Mouse (Mus musculus) heart, embryonic 11.5 days (tissue): ENCODE data around the gene Gm6377. TPM values are rescaled to one million over a fixed set of nuclear protein-coding genes. Genes with fewer than 3 reads are reported as not detected.

Source experiments
- ATAC-seq: fragments of 200-750 bp; cut with Nextera tagmentation; replicated peaks from 2 replicates; pipeline ENCODE4 v1.8.0; 2017; ENCODE audit warnings: moderate library complexity; ENCODE audit not compliant: insufficient number of reproducible peaks, low FRiP score, low TSS enrichment
- H3K27ac ChIP-seq: fragments of 300-500 bp; sonication (generic); 2 replicates; pipeline ENCODE4 v1.5.1; 2014; ENCODE audit warnings: mild to moderate bottlenecking, low read depth, low read length
- H3K27me3 ChIP-seq: fragments of 300-500 bp; sonication (generic); 2 replicates; pipeline ENCODE4 v1.6.1; 2014; ENCODE audit warnings: mild to moderate bottlenecking, low read length, mixed read lengths; ENCODE audit not compliant: control insufficient read depth, insufficient read depth
- H3K36me3 ChIP-seq: fragments of 300-500 bp; sonication (generic); 2 replicates; pipeline ENCODE4 v1.6.1; 2014; ENCODE audit warnings: mild to moderate bottlenecking, low read length, moderate library complexity, mixed read lengths; ENCODE audit not compliant: control insufficient read depth, insufficient read depth
- H3K4me1 ChIP-seq: fragments of 300-500 bp; sonication (generic); 2 replicates; pipeline ENCODE4 v1.6.1; 2014; ENCODE audit warnings: low read length; ENCODE audit not compliant: control insufficient read depth, insufficient read depth
- H3K4me2 ChIP-seq: fragments of 300-500 bp; sonication (generic); 2 replicates; pipeline ENCODE4 v1.6.1; 2014; ENCODE audit warnings: mild to moderate bottlenecking, moderate library complexity
- H3K4me3 ChIP-seq: fragments of 300-500 bp; sonication (generic); 2 replicates; pipeline ENCODE4 v1.5.1; 2014; ENCODE audit warnings: low read depth, low read length
- H3K9ac ChIP-seq: fragments of 300-500 bp; sonication (generic); 2 replicates; pipeline ENCODE4 v1.6.1; 2014; ENCODE audit warnings: mild to moderate bottlenecking, low read depth, low read length, moderate library complexity
- H3K9me3 ChIP-seq: fragments of 300-500 bp; sonication (generic); replicated peaks from 2 replicates; pipeline ENCODE4 v1.6.1; 2016; ENCODE audit warnings: low read length; ENCODE audit not compliant: control insufficient read depth
- WGBS: fragments of 180-500 bp; shearing (Covaris S2); extraction: QIAGEN DNeasy Blood & Tissue Kit; methylation state at CpG from one replicate; pipeline ENCODE4 v1.1.7; 2014; ENCODE audit not compliant: insufficient replicate concordance; 5-methylcytosine and 5-hydroxymethylcytosine counted together
- polyA plus RNA-seq: library from polyadenylated mRNA; unstranded; fragments of >200 nt; fragmentation: Nextera tagmentation; extraction: Ambion mirVana; gene quantifications from 2 replicates; pipeline ENCODE4 v1.2.1, GENCODE M21; 2014

Gm6377 gene
- polyA plus RNA-seq, 1 experiment from 2014 or later, result 0.11 TPM

- Histone ChIP-seq H3K4me2 (no peak overlapping the region), H3K36me3 (no peaks in the 10 kb centered on the region), H3K9ac (no peak overlapping the region), H3K4me3 (no peak overlapping the region), H3K4me1 (no peaks in the 10 kb centered on the region), H3K9me3 (no peaks in the 10 kb centered on the region), H3K27ac (0 out of 2 replicates have a peak overlapping the region, but pooled peaks have one; percentile 41), H3K27me3 (no peaks in the 10 kb centered on the region)
- WGBS, result 64% methylated on average over 4 of the region's 4 CpGs
- ATAC-seq, result no peak
Measured at GRCm38 (mm10) chrX:109190969-109191368, 5.6 kb upstream of the Gm6377 start.

GRCm38 (mm10) chrX:109191436-109191835 is 5.1 kb upstream of the Gm6377 start:
- Histone ChIP-seq H3K36me3 (no peaks in the 10 kb centered on the region), H3K4me3 (no peak overlapping the region), H3K9me3 (no peaks in the 10 kb centered on the region), H3K27ac (0 out of 2 replicates have a peak overlapping the region, but pooled peaks have one; percentile 41), H3K9ac (no peak overlapping the region), H3K27me3 (no peaks in the 10 kb centered on the region), H3K4me2 (no peak overlapping the region), H3K4me1 (no peaks in the 10 kb centered on the region)
- ATAC-seq, result 0 out of 2 replicates have a peak, but pooled peaks have one; percentile 61
- 47% methylated on average over 4 of the region's 4 CpGs for WGBS

DNA sequence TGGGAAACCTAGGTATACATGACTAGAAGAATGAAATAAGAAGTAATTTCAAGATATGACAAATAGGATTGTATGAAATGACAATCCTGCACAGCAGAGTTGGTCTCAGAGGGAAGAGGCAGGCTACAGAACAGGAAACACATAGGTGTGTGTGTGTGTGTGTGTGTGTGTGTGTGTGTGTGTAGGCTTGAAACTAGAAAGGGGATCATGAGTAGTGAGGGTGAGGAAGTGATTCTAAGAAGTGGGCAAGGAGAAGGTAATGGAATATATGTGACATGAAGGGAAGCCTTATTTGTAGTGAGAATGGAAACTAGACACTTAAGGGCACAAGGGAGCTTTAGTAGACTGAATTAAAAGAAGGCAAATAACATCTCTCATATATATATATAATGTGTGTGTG is 11.3 kb downstream of the Gm6377 start:
- H3K9ac ChIP-seq, result no peak overlapping the region
- H3K27me3 ChIP-seq, result no peaks in the 10 kb centered on the region
- H3K4me2 ChIP-seq, result no peak overlapping the region
- H3K36me3 ChIP-seq, result no peaks in the 10 kb centered on the region
- H3K27ac ChIP-seq, result no peak overlapping the region
- H3K9me3 ChIP-seq, result no peaks in the 10 kb centered on the region
- no peak for ATAC-seq
- H3K4me1 ChIP-seq, result no peaks in the 10 kb centered on the region
- H3K4me3 ChIP-seq, result no peak overlapping the region

- H3K4me3 ChIP-seq, result no peak overlapping the region
- no peaks in the 10 kb centered on the region for H3K27me3 ChIP-seq
- 94% methylated on average over 1 of the region's 1 CpGs for WGBS
- H3K36me3 ChIP-seq, result no peaks in the 10 kb centered on the region
- no peak for ATAC-seq
- no peaks in the 10 kb centered on the region for H3K4me1 ChIP-seq
- H3K9ac ChIP-seq, result no peak overlapping the region
- no peak overlapping the region for H3K4me2 ChIP-seq
- H3K27ac ChIP-seq, result no peak overlapping the region
- no peaks in the 10 kb centered on the region for H3K9me3 ChIP-seq
Measured at GRCm38 (mm10) chrX:109228720-109229119, 32.2 kb downstream of the Gm6377 start.

- H3K9ac ChIP-seq, result no peak overlapping the region
- H3K4me1 ChIP-seq, result no peaks in the 10 kb centered on the region
- no peak overlapping the region for H3K27ac ChIP-seq
- H3K4me2 ChIP-seq, result no peak overlapping the region
- no peaks in the 10 kb centered on the region for H3K27me3 ChIP-seq
- no peak for ATAC-seq
- no peak overlapping the region for H3K4me3 ChIP-seq
- 77% methylated on average over 3 of the region's 3 CpGs for WGBS
- no peaks in the 10 kb centered on the region for H3K9me3 ChIP-seq
- no peaks in the 10 kb centered on the region for H3K36me3 ChIP-seq
Measured at GRCm38 (mm10) chrX:109235383-109236036, 39.0 kb downstream of the Gm6377 start.

- Histone ChIP-seq H3K27me3 (no peaks in the 10 kb centered on the region), H3K4me1 (no peaks in the 10 kb centered on the region), H3K9ac (no peak overlapping the region), H3K4me3 (no peak overlapping the region), H3K4me2 (no peak overlapping the region), H3K9me3 (no peaks in the 10 kb centered on the region), H3K27ac (no peak overlapping the region), H3K36me3 (no peaks in the 10 kb centered on the region)
- no peak for ATAC-seq
Measured at GRCm38 (mm10) chrX:109238163-109238562, 41.6 kb downstream of the Gm6377 start.

Other genes with a start within 250 kb of the Gm6377 start
- gene Hmgn5, start 183.4 kb upstream of the Gm6377 start, polyA plus RNA-seq, result 18.8 and 21.6 TPM in 2 replicates
- 94.0 and 100 TPM in 2 replicates for gene Sh3bgrl, start 101.4 kb upstream of the Gm6377 start, polyA plus RNA-seq